Mouse (Mus musculus): Measurements from ENCODE around the gene Pde4d. TPM values are rescaled to one million over a fixed set of nuclear protein-coding genes. Genes with fewer than 3 reads are reported as not detected.

Pde4d gene
- 17.4 and 27.7 TPM in 2 replicates for total RNA-seq (2023)

DNA sequence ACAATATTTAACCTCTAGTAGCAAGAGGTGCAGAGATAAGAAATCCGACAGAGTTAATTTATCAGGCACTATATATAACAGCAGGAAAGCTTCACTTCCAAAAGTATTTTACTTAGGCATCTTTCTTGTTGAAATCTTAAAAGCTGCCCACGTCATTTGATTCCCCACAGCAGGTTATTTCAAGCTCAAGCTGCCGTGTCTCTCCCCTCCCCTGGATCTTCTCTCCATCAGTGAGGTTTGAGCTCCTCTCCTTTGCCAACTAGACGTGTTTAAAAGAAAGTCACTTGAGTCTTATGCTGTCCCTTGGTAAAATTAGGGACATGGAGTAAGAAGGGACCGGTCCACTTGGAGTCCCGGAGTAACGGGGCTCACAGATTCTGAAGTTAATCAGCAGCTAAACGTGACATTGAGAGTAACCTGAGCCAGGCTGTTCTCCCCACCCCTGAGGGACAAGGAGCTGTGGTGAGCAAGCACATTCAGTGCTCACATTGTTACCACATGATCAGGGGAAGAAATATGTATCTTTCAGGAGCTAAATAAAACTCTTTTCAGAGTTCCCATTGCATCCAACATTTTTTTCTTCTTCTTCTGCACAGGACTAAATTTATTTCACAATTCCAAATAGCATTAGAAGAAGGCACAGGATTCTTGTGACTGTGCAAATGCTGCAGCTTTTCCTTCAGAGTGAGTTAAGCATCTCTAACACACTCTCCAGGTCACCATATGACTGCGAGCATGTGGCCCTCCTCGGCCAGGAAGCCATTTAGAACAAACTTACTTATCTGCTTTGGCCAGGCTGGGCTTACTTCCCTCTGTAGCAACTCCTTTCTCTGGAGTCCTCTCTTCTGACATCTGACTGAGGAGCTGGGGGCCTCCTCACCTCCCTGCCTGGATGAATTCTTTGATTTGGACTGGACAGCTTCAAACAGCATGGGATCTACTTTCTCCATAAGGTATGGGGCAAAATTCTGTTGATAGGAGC lies at the start of gene Pde4d:
Gene Pde4d, plus strand, starts transcription at position 833 of the 982 bp plus-strand sequence.

Other genes with a start within 250 kb of the Pde4d start
- gene Elovl7, start 235.5 kb upstream of the Pde4d start, total RNA-seq (2023): 7.1 and 7.6 TPM in 2 replicates
- gene Depdc1b, start 133.6 kb upstream of the Pde4d start, total RNA-seq (2023): 38.8 and 47.2 TPM in 2 replicates

All from neutrophil, adult 65 days (primary cell).